Mouse (Mus musculus) large intestine, adult 2 months (tissue): Measurements from ENCODE around the gene Unc5cl. TPM values are rescaled to one million over a fixed set of nuclear protein-coding genes. Genes with fewer than 3 reads are reported as not detected.

Experiments used
- DNase-seq: peaks from one replicate; pipeline ENCODE4 v3.0.0-alpha.2; 2012; ENCODE audit warnings: low read depth, low spot score
- WGBS: fragments of 180-500 bp; shearing (Covaris S2); methylation state at CpG from one replicate; pipeline ENCODE4 v1.1.7; 2018; 5-methylcytosine and 5-hydroxymethylcytosine counted together
- polyA plus RNA-seq: library from polyadenylated mRNA; depleted of rRNA; stranded (reverse); fragments of >200 nt; gene quantifications from 2 replicates; pipeline ENCODE4 v1.2.3, GENCODE M21; 2012; rRNA removed

Unc5cl gene
- polyA plus RNA-seq = 48.7 and 88.8 TPM in 2 replicates

- DNase-seq = no peak
- WGBS = 24% methylated on average over 11 of the region's 11 CpGs
Measured at GRCm38 (mm10) chr17:48454688-48455087, at the start of gene Unc5cl. Gene Unc5cl (plus strand): TSS chr17:48454901.

GRCm38 (mm10) chr17:48407154-48407553, 47.5 kb upstream of the Unc5cl start:
- WGBS = 67% methylated on average over 4 of the region's 4 CpGs
- DNase-seq = no peak

GRCm38 (mm10) chr17:48407910-48408525, 46.7 kb upstream of the Unc5cl start:
- WGBS = 6% methylated on average over 8 of the region's 8 CpGs

GRCm38 (mm10) chr17:48408526-48409291, 46.0 kb upstream of the Unc5cl start:
- WGBS = under 1% methylated on average over 47 of the region's 47 CpGs
- DNase-seq = no peak

More at GRCm38 (mm10) chr17:48407910-48408525, 46.7 kb upstream of the Unc5cl start:
- no peak for DNase-seq

- under 1% methylated on average over 84 of the region's 84 CpGs for WGBS
- peak; percentile 95 for DNase-seq
Measured at GRCm38 (mm10) chr17:48409380-48410298, 45.1 kb upstream of the Unc5cl start, which contains the start of the genes Nfya and Oard1. Gene Nfya (minus strand): TSS chr17:48409906. Gene Oard1 (plus strand): TSS chr17:48410014.

GRCm38 (mm10) chr17:48410299-48410785, 44.4 kb upstream of the Unc5cl start:
- WGBS = under 1% methylated on average over 13 of the region's 13 CpGs
- no peak for DNase-seq

- 25% methylated on average over 8 of the region's 8 CpGs for WGBS
- no peak for DNase-seq
Measured at GRCm38 (mm10) chr17:48411241-48411640, 43.5 kb upstream of the Unc5cl start.

GRCm38 (mm10) chr17:48416011-48416410, 38.7 kb upstream of the Unc5cl start:
- no peak for DNase-seq
- WGBS = 75% methylated on average over 7 of the region's 7 CpGs

GRCm38 (mm10) chr17:48416425-48417195, 38.1 kb upstream of the Unc5cl start:
- DNase-seq = no peak
- WGBS = 86% methylated on average over 14 of the region's 14 CpGs

- DNase-seq = no peak
- 62% methylated on average over 6 of the region's 6 CpGs for WGBS
Measured at GRCm38 (mm10) chr17:48417521-48417920, 37.2 kb upstream of the Unc5cl start.

- WGBS = 23% methylated on average over 7 of the region's 7 CpGs
- no peak for DNase-seq
Measured at GRCm38 (mm10) chr17:48418174-48418573, 36.5 kb upstream of the Unc5cl start.

GRCm38 (mm10) chr17:48418781-48419180, 35.9 kb upstream of the Unc5cl start:
- 53% methylated on average over 1 of the region's 1 CpGs for WGBS
- no peak for DNase-seq

- 57% methylated on average over 2 of the region's 2 CpGs for WGBS
- DNase-seq = no peak
Measured at GRCm38 (mm10) chr17:48419571-48419970, 35.1 kb upstream of the Unc5cl start.

GRCm38 (mm10) chr17:48424237-48424636, 30.5 kb upstream of the Unc5cl start:
- 89% methylated on average over 9 of the region's 9 CpGs for WGBS
- no peak for DNase-seq

- DNase-seq = no peak
- WGBS = 14% methylated on average over 9 of the region's 9 CpGs
Measured at GRCm38 (mm10) chr17:48425823-48426612, 28.7 kb upstream of the Unc5cl start.

- no peak for DNase-seq
- WGBS = 60% methylated on average over 13 of the region's 13 CpGs
Measured at GRCm38 (mm10) chr17:48426991-48427750, 27.5 kb upstream of the Unc5cl start.

GRCm38 (mm10) chr17:48427852-48428530, 26.7 kb upstream of the Unc5cl start:
- 67% methylated on average over 11 of the region's 11 CpGs for WGBS
- DNase-seq = no peak
